Mouse (Mus musculus): Measurements from ENCODE around the gene Syncrip. TPM values are rescaled to one million over a fixed set of nuclear protein-coding genes. Genes with fewer than 3 reads are reported as not detected.

Gene Syncrip
- polyA plus RNA-seq, 1 experiment from 2014 or later = 118 TPM

DNA sequence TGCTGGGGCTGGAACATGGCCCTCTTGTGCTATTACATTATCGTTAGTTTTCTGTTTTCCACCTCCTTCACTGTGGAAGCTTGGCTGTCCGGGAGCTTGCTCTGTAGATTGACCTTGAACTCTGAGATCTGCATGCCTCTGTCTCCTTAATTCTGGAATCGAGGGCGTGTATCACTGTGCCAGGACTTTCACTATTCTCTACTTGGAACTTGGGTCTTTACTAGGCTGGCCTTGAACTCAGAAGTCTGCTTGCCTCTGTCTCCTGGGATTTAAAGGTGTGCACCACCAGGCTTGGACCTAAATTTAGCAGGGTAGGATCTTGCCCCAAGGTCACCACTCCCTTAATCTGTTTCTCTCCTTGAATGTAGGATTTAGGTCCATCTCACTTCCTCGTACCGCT, 19.5 kb upstream of the Syncrip start:
- H3K27me3 ChIP-seq (replicated peaks; ENCODE audit: control insufficient read depth, insufficient read depth, low read length) = no peaks in the 10 kb centered on the region
- 88% methylated on average over 6 of the region's 6 CpGs for WGBS
- DNase-seq (ENCODE audit: low spot score) = no peak

DNA sequence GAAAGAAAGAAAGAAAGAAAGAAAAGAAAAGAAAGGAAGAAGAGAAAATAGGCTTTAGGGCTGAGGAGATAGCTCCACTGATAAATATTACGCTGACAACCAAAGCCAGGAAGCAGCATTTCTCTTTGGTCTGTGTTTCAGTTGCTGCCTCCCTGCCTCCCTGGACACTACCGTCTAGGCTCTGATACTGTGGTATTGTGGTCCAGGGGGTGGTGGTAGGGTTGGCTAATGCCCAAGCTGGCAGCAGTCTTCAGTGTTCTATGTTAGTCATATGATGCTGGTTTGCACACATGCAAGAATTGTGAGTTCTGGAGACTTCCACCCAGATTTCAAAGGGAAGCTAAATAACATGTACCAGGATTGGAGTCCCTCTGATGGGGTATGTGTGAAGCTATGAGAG, 17.7 kb upstream of the Syncrip start:
- ATAC-seq (ENCODE audit: low read depth) = no peak
- WGBS = 75% methylated on average over 2 of the region's 2 CpGs

More for the DNA sequence above, 19.5 kb upstream of the Syncrip start:
- H3K9me3 ChIP-seq (ENCODE audit: control insufficient read depth, low read length) = no peaks in the 10 kb centered on the region
- no peak overlapping the region for H3K27ac ChIP-seq (replicated peaks; ENCODE audit: low read depth, low read length)
- no peak overlapping the region for H3K4me2 ChIP-seq (ENCODE audit: low read depth, low read length)
- H3K4me3 ChIP-seq (ENCODE audit: low read depth, low read length) = no peak overlapping the region
- no peaks in the 10 kb centered on the region for H3K4me1 ChIP-seq (ENCODE audit: control insufficient read depth, insufficient read depth, low read length)
- no peak for ATAC-seq (ENCODE audit: low read depth)
- H3K9ac ChIP-seq (ENCODE audit: low read depth, low read length) = no peak overlapping the region
- no peaks in the 10 kb centered on the region for H3K36me3 ChIP-seq (ENCODE audit: control insufficient read depth, insufficient read depth, low read length)

DNA sequence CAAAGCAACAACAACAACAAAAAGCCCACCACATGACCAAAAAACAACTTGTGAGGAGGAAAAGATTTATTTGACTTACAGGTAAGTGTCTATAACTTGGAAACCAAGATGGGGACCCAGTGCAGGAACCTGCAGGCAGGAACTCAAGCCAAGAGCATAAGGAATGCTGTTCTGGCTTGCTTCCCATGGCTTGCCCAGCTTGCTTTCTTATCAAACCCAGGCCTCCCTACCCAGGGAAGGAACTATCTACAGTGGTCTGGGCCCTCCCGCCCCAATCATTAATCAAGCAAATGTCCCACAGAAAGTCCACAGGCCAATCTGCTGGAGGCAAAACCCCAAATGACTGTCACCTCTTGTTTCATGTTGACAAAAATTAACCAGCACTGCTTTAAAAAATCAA, 10.1 kb upstream of the Syncrip start:
- Histone ChIP-seq H3K27me3 (replicated peaks; ENCODE audit: control insufficient read depth, insufficient read depth, low read length) (no peaks in the 10 kb centered on the region), H3K4me1 (ENCODE audit: control insufficient read depth, insufficient read depth, low read length) (no peaks in the 10 kb centered on the region), H3K27ac (replicated peaks; ENCODE audit: low read depth, low read length) (no peak overlapping the region), H3K9ac (ENCODE audit: low read depth, low read length) (no peak overlapping the region), H3K4me3 (ENCODE audit: low read depth, low read length) (no peak overlapping the region), H3K4me2 (ENCODE audit: low read depth, low read length) (no peak overlapping the region), H3K36me3 (ENCODE audit: control insufficient read depth, insufficient read depth, low read length) (no peaks in the 10 kb centered on the region), H3K9me3 (ENCODE audit: control insufficient read depth, low read length) (no peaks in the 10 kb centered on the region)
- 83% methylated on average over 1 of the region's 1 CpGs for WGBS
- DNase-seq (ENCODE audit: low spot score) = no peak
- ATAC-seq (ENCODE audit: low read depth) = no peak

More for the DNA sequence above, 17.7 kb upstream of the Syncrip start:
- H3K36me3 ChIP-seq (ENCODE audit: control insufficient read depth, insufficient read depth, low read length) = no peaks in the 10 kb centered on the region
- H3K4me1 ChIP-seq (ENCODE audit: control insufficient read depth, insufficient read depth, low read length) = no peaks in the 10 kb centered on the region
- H3K27ac ChIP-seq (replicated peaks; ENCODE audit: low read depth, low read length) = no peak overlapping the region
- DNase-seq (ENCODE audit: low spot score) = no peak
- no peaks in the 10 kb centered on the region for H3K27me3 ChIP-seq (replicated peaks; ENCODE audit: control insufficient read depth, insufficient read depth, low read length)
- H3K4me3 ChIP-seq (ENCODE audit: low read depth, low read length) = no peak overlapping the region
- H3K9me3 ChIP-seq (ENCODE audit: control insufficient read depth, low read length) = no peaks in the 10 kb centered on the region
- H3K9ac ChIP-seq (ENCODE audit: low read depth, low read length) = no peak overlapping the region
- H3K4me2 ChIP-seq (ENCODE audit: low read depth, low read length) = no peak overlapping the region

DNA sequence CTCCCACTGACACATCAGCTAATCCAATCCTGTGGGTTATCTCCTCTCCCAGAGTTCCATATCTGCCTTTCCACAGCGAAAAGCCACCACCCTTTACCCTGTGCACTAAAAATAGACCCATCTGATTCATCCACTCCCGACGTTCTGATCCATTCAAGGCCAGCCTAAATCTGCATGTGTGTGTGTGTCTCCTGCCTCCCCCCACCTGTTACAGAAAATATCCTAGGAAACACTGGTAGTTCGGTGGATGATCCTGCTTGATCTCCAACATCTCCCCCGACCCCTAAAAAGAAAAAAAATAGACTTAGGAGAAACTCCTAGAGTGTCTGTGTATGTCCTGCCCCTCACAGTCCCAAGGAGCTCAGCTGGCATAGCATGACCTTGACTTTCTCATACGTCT, 2.2 kb upstream of the Syncrip start:
- 48% methylated on average over 6 of the region's 6 CpGs for WGBS

DNA sequence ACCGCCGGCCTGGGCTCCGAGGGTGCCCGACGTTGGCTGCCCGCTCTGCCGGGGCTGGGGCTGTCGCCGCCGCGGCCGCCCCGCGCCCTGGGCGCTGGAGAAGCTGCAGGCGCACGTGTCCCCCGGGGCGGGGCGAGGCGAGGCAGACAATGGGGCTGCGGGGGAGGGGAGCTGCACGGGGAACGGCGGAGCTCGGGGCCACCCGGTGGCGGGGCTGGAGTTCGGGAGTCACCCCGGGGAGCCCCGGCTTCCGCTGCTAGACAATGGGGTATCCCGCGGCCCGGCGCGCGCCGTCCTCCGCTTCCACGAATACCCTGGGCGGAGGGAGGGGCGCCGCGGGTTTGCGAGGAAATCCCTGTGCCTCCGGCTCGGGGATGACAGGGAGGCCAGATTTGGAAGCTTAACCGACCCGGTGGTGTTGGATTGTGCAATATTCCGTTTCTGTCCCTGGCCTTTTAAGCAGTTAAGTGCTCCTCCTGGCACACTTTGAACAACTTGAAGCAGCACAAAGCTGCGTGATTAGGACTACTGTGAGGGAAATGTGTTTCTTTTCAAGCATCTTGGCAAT, 539 bp upstream of the Syncrip start:
- peaks cover 23% of the 10 kb centered on the region for H3K36me3 ChIP-seq (ENCODE audit: control insufficient read depth, insufficient read depth, low read length)
- H3K4me1 ChIP-seq (ENCODE audit: control insufficient read depth, insufficient read depth, low read length) = peaks cover 7% of the 10 kb centered on the region
- H3K4me2 ChIP-seq (ENCODE audit: low read depth, low read length) = peak overlapping the region; percentile 75
- H3K27me3 ChIP-seq (replicated peaks; ENCODE audit: control insufficient read depth, insufficient read depth, low read length) = no peaks in the 10 kb centered on the region
- DNase-seq (ENCODE audit: low spot score) (peak; percentile 83), ATAC-seq (ENCODE audit: low read depth) (no peak)
- no peaks in the 10 kb centered on the region for H3K9me3 ChIP-seq (ENCODE audit: control insufficient read depth, low read length)
- 0% methylated on average over 13 of the region's 52 CpGs for WGBS
- peak overlapping the region; percentile 99 for H3K27ac ChIP-seq (replicated peaks; ENCODE audit: low read depth, low read length)
- peak overlapping the region; percentile 99 for H3K4me3 ChIP-seq (ENCODE audit: low read depth, low read length)
- H3K9ac ChIP-seq (ENCODE audit: low read depth, low read length) = peak overlapping the region; percentile 95

More for the DNA sequence above, 2.2 kb upstream of the Syncrip start:
- Histone ChIP-seq H3K27ac (replicated peaks; ENCODE audit: low read depth, low read length) (no peak overlapping the region), H3K4me2 (ENCODE audit: low read depth, low read length) (no peak overlapping the region), H3K9ac (ENCODE audit: low read depth, low read length) (no peak overlapping the region), H3K27me3 (replicated peaks; ENCODE audit: control insufficient read depth, insufficient read depth, low read length) (no peaks in the 10 kb centered on the region), H3K36me3 (ENCODE audit: control insufficient read depth, insufficient read depth, low read length) (peaks cover 8% of the 10 kb centered on the region; the same call in 1 of the 2 replicates), H3K4me3 (ENCODE audit: low read depth, low read length) (no peak overlapping the region), H3K9me3 (ENCODE audit: control insufficient read depth, low read length) (no peaks in the 10 kb centered on the region), H3K4me1 (ENCODE audit: control insufficient read depth, insufficient read depth, low read length) (peaks cover 7% of the 10 kb centered on the region)
- DNase-seq (ENCODE audit: low spot score) = no peak
- ATAC-seq (ENCODE audit: low read depth) = no peak

DNA sequence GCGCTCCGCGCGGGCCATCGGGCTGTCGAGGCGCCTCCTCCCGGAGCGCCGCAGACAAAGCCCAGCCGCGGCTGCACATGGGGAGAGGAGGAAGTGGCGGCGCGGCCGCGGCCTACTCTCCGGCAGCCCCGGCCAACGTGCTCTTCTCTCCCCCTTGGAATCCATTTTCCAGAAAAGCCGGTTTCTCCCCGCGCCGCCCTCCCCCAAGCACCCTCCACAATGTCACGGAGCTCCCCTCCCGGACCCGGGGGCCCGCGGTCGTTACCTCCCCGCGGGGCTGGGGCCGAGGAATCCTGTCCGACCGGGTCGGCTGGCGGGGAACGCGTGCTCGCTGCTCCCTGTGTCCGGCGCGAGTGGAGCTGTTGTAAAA, 598 bp downstream of the Syncrip start:
- peak; percentile 5; the same call in 1 of the 2 replicates for ATAC-seq (ENCODE audit: low read depth)
- H3K4me2 ChIP-seq (ENCODE audit: low read depth, low read length) = peak overlapping the region; percentile 91; the same call in 1 of the 2 replicates
- 0% methylated on average over 5 of the region's 43 CpGs for WGBS
- H3K9me3 ChIP-seq (ENCODE audit: control insufficient read depth, low read length) = no peaks in the 10 kb centered on the region
- peak overlapping the region; percentile 99 for H3K4me3 ChIP-seq (ENCODE audit: low read depth, low read length)
- H3K36me3 ChIP-seq (ENCODE audit: control insufficient read depth, insufficient read depth, low read length) = peaks cover 33% of the 10 kb centered on the region
- H3K27me3 ChIP-seq (replicated peaks; ENCODE audit: control insufficient read depth, insufficient read depth, low read length) = no peaks in the 10 kb centered on the region
- H3K4me1 ChIP-seq (ENCODE audit: control insufficient read depth, insufficient read depth, low read length) = peaks cover 7% of the 10 kb centered on the region
- H3K9ac ChIP-seq (ENCODE audit: low read depth, low read length) = peak overlapping the region; percentile 97
- H3K27ac ChIP-seq (replicated peaks; ENCODE audit: low read depth, low read length) = peak overlapping the region; percentile 99
- DNase-seq (ENCODE audit: low spot score) = peak; percentile 47

DNA sequence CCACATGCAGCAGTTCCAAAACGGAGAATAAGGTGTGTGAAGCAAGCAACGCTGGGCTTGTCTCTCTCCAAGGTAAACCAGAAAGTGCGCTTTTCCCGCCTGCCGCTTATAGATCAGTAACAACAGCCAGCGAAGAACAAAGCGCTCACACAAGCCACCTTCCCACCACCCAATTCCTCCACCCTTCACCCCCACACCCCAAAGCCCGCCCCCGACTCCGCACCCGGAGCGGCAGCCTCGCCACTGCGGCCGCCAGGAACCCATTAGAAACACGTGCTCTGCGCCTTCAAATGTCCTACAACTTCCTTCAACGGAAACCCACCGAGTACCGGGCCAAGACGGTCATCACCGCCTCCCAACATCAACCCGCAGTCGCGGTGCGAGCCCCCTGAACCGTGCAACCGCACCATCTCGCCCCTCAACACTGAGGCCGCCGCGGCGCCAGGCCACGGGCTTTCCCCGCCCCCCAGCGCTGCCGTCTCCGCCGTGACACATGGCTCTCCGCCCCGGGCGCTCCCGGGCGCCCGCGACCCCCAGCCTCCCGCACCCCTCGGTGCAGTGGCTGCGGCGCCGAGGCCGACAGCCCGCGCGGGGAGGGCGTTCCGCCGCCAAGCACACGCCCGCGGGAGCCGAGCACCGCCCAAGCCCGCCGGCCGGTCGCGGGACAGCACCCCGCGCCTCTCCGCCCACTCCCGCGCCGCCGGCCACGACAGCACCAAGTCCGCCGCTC, 1.1 kb downstream of the Syncrip start:
- Histone ChIP-seq H3K36me3 (ENCODE audit: control insufficient read depth, insufficient read depth, low read length) (peaks cover 38% of the 10 kb centered on the region), H3K4me3 (ENCODE audit: low read depth, low read length) (peak overlapping the region; percentile 99), H3K4me1 (ENCODE audit: control insufficient read depth, insufficient read depth, low read length) (peaks cover 7% of the 10 kb centered on the region), H3K27ac (replicated peaks; ENCODE audit: low read depth, low read length) (peak overlapping the region; percentile 99), H3K4me2 (ENCODE audit: low read depth, low read length) (peak overlapping the region; percentile 91), H3K27me3 (replicated peaks; ENCODE audit: control insufficient read depth, insufficient read depth, low read length) (no peaks in the 10 kb centered on the region), H3K9ac (ENCODE audit: low read depth, low read length) (peak overlapping the region; percentile 97), H3K9me3 (ENCODE audit: control insufficient read depth, low read length) (no peaks in the 10 kb centered on the region)
- WGBS = under 1% methylated on average over 33 of the region's 78 CpGs
- ATAC-seq (ENCODE audit: low read depth) (0 out of 2 replicates have a peak, but pooled peaks have one; percentile 0), DNase-seq (ENCODE audit: low spot score) (peak; percentile 43)

DNA sequence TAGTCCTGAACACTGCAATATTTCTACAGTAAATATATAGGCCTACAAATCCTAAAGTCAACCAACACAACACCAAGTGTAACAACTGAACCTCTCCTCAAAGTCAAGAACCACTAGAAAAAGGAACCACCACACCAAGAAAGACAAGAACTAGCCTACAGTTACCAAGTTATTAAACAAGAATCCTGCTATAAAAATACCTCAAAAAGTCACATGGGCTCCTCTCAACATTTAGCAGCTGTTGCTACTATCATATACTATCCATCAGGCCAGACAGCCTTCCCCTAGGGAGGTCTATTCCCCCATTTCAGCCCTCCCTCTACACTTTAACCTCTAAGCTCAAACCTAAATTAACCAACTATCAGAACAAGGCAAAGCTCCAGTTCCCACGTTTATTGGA, 2.3 kb downstream of the Syncrip start:
- WGBS = 2% methylated on average over 1 of the region's 1 CpGs
- no peak overlapping the region for H3K27ac ChIP-seq (replicated peaks; ENCODE audit: low read depth, low read length)
- H3K27me3 ChIP-seq (replicated peaks; ENCODE audit: control insufficient read depth, insufficient read depth, low read length) = no peaks in the 10 kb centered on the region
- peak overlapping the region; percentile 99 for H3K4me3 ChIP-seq (ENCODE audit: low read depth, low read length)
- peak overlapping the region; percentile 97 for H3K9ac ChIP-seq (ENCODE audit: low read depth, low read length)
- H3K36me3 ChIP-seq (ENCODE audit: control insufficient read depth, insufficient read depth, low read length) = peaks cover 49% of the 10 kb centered on the region
- peaks cover 7% of the 10 kb centered on the region for H3K4me1 ChIP-seq (ENCODE audit: control insufficient read depth, insufficient read depth, low read length)
- ATAC-seq (ENCODE audit: low read depth) (no peak), DNase-seq (ENCODE audit: low spot score) (peak; percentile 7)
- H3K4me2 ChIP-seq (ENCODE audit: low read depth, low read length) = peak overlapping the region; percentile 91
- no peaks in the 10 kb centered on the region for H3K9me3 ChIP-seq (ENCODE audit: control insufficient read depth, low read length)

Data from embryonic facial prominence, embryonic 14.5 days (tissue).